Mouse (Mus musculus) lung, embryonic 15.5 days (tissue): ENCODE results near the gene Shisa8. TPM values are rescaled to one million over a fixed set of nuclear protein-coding genes. Genes with fewer than 3 reads are reported as not detected.

Experiments used
- ATAC-seq: fragments of 200-750 bp; cut with Nextera tagmentation; 2 replicates; pipeline ENCODE4 v1.8.0; 2017; ENCODE audit warnings: moderate number of reproducible peaks, borderline replicate concordance; ENCODE audit not compliant: low FRiP score, low TSS enrichment; ENCODE audit errors: extremely low read depth
- H3K27ac ChIP-seq: fragments of 300-500 bp; sonication (generic); 2 replicates; pipeline ENCODE4 v1.5.1; 2015; ENCODE audit warnings: moderate library complexity, mild to moderate bottlenecking, inconsistent platforms
- H3K27me3 ChIP-seq: fragments of 300-500 bp; sonication (generic); 2 replicates; pipeline ENCODE4 v1.6.1; 2015; ENCODE audit warnings: inconsistent platforms
- H3K36me3 ChIP-seq: fragments of 300-500 bp; sonication (generic); 2 replicates; pipeline ENCODE4 v1.6.1; 2015; ENCODE audit warnings: inconsistent platforms
- H3K4me1 ChIP-seq: fragments of 300-500 bp; sonication (generic); 2 replicates; pipeline ENCODE4 v1.6.1; 2015; ENCODE audit warnings: inconsistent platforms
- H3K4me2 ChIP-seq: fragments of 300-500 bp; sonication (generic); 2 replicates; pipeline ENCODE4 v1.6.1; 2015; ENCODE audit warnings: inconsistent platforms, mild to moderate bottlenecking, moderate library complexity
- H3K4me3 ChIP-seq: fragments of 300-500 bp; sonication (generic); 2 replicates; pipeline ENCODE4 v1.5.1; 2015; ENCODE audit warnings: mild to moderate bottlenecking, inconsistent platforms
- H3K9ac ChIP-seq: fragments of 300-500 bp; sonication (generic); 2 replicates; pipeline ENCODE4 v1.6.1; 2015; ENCODE audit warnings: inconsistent platforms
- H3K9me3 ChIP-seq: fragments of 300-500 bp; sonication (generic); 2 replicates; pipeline ENCODE4 v1.6.1; 2016; ENCODE audit warnings: inconsistent platforms
- WGBS: fragments of 180-500 bp; shearing (Covaris S2); methylation state at CpG from one replicate; pipeline ENCODE4 v1.1.7; 2015; 5-methylcytosine and 5-hydroxymethylcytosine counted together
- polyA plus RNA-seq: library from polyadenylated mRNA; unstranded; fragments of >200 nt; fragmentation: Nextera tagmentation; extraction: Ambion mirVana; gene quantifications from 2 replicates; pipeline ENCODE4 v1.2.1, GENCODE M21; 2015

Gene Shisa8
- polyA plus RNA-seq, 1 experiment from 2014 or later, result 1.3 TPM

DNA sequence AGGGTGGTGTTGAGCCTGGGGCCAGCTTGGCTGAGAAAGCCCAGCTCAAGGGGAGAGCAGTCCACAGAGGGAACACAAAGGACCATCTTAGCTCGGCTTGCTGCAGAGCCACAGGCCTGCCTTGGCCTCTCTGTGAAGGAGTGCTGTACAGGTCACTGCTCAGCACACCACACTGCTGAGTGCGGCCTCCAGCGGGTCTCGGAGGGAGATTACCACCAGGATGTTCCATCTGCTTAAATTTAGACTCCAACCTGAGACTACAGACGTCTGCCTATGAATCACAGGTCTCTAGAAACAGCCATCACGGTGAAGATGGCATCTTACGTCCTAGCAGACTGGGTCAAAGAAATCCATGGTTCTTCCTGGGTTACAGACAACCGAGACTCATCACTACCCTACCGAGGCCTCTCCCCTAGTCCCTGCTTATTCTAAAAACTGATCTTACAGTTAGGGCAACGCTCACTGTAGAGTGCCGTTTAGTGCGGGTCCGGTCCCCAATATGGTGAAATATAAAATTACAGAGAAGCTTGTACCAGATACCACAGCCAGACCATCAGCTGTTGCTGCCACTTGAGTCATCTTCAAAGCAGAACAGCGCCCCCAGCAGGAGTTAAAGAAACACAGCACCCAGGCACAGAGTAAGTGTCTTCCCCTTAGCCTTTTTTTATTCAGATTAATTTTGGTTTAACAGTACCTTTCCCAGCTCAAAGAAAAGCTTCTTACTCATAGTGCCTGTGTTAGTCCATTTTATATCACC is 8.7 kb upstream of the Shisa8 start:
- no peak overlapping the region for H3K9ac ChIP-seq
- H3K4me1 ChIP-seq, result peaks cover 12% of the 10 kb centered on the region
- no peak for ATAC-seq
- H3K27me3 ChIP-seq, result peaks cover 51% of the 10 kb centered on the region
- WGBS, result 65% methylated on average over 14 of the region's 14 CpGs
- H3K4me2 ChIP-seq, result no peak overlapping the region
- no peaks in the 10 kb centered on the region for H3K36me3 ChIP-seq
- no peak overlapping the region for H3K27ac ChIP-seq
- no peak overlapping the region for H3K4me3 ChIP-seq
- H3K9me3 ChIP-seq, result no peaks in the 10 kb centered on the region

DNA sequence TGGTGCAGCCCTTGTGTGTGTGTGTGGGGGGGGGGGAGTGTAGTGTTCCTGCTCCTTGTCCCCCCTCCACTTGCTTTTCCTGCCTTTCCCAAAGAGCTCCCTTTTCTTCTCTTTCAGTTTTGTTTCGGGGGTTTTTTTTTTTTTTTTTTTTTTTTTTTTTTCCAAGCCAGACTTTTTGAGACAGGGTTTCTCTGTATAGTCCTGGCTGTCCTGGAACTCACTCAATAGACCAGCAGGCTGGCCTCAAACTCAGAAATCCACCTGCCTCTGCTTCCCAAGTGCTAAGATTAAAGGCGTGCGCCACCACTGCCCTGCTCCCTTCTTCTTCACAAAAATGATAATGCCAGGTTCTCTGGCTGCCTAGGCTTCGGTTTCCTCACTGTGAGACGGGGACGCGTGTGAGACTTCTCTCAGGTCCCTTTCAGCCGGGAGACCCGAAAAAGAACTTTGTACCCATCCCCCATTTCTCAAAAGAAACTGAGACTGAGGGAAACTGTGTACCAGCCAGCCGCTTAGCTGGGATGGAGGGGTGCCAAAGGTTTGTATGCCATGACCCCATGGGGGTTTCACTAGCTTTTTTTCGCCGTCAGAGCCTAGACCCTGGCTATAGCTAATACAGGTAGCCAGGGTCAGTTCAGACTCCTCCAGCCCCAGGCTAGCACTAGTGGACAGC is 7.5 kb upstream of the Shisa8 start:
- Histone ChIP-seq H3K4me3 (no peak overlapping the region), H3K36me3 (no peaks in the 10 kb centered on the region), H3K9me3 (no peaks in the 10 kb centered on the region), H3K9ac (no peak overlapping the region), H3K4me2 (no peak overlapping the region), H3K4me1 (peaks cover 17% of the 10 kb centered on the region), H3K27me3 (peaks cover 57% of the 10 kb centered on the region), H3K27ac (no peak overlapping the region)
- ATAC-seq, result no peak
- WGBS, result 75% methylated on average over 11 of the region's 12 CpGs

DNA sequence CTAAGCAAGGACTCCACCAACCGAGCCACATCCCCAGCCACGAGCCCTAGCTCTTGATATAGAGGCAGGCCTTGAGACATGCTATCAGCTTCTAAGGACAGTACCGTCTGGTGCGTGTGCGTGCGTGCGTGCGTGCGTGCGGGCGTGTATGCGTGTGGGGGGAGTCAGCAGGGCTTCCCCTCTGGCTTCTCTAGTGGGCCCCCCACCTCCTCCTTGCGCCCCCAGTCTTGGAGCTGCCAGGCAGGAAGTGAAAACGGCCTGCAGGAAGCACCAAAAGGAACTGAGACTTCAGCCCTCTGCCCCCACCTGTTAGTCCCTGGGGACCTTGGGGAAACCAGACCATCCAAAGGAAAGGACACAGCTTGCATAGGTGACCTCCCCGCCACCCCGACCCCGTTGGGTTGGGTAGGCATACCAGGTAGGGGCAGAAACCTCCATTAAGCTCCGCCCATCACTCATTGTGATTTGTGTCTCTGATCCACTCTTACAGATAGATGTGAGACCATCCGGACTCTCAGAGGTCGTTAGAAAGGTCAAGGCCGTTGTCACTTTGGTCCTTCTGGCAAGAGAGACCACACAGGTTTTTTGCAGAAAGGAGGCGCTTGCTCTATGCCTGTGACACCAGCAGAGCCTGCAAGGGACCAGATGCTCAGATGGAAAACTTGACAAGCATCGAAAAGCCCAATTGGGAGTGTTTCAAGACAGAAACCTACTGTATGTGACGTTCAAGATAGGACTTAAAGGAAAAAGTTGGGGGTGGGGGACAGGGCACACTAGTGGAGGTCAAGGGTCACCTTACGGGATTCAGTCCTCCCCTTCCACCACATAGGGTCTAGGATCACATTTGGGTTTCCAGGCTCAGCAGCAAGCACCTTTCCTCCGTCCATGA is 6.4 kb upstream of the Shisa8 start:
- no peaks in the 10 kb centered on the region for H3K36me3 ChIP-seq
- H3K9ac ChIP-seq, result no peak overlapping the region
- no peak overlapping the region for H3K4me2 ChIP-seq
- H3K27ac ChIP-seq, result no peak overlapping the region
- WGBS, result 71% methylated on average over 26 of the region's 26 CpGs
- H3K9me3 ChIP-seq, result no peaks in the 10 kb centered on the region
- peaks cover 54% of the 10 kb centered on the region for H3K27me3 ChIP-seq
- peaks cover 10% of the 10 kb centered on the region for H3K4me1 ChIP-seq
- H3K4me3 ChIP-seq, result no peak overlapping the region
- ATAC-seq, result no peak

DNA sequence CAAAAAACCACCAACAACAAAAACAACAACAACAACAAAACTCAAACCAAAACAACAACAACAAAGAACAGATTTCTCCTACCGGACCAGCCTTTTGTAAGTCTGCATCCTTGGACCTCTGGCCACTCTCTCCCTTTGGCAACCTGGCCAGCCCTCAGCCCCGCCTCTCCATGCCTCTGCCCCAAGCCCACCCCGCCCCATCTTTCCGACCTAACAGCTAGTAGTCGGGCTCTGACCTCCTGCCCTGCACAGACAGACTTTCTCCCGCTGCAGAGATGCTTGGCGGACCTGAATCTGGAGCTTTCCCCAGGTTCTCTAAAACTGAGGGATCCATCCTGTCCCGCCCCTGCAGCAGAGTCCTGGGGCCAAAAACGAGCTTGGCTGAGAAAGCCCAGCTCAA is 5.4 kb upstream of the Shisa8 start:
- peaks cover 55% of the 10 kb centered on the region for H3K27me3 ChIP-seq
- no peaks in the 10 kb centered on the region for H3K9me3 ChIP-seq
- H3K4me1 ChIP-seq, result 0 out of 2 replicates have a peak, but pooled peaks cover 6% of the 10 kb centered on the region
- H3K4me3 ChIP-seq, result no peak overlapping the region
- no peak overlapping the region for H3K27ac ChIP-seq
- no peak for ATAC-seq
- no peaks in the 10 kb centered on the region for H3K36me3 ChIP-seq
- H3K9ac ChIP-seq, result no peak overlapping the region
- no peak overlapping the region for H3K4me2 ChIP-seq
- WGBS, result 29% methylated on average over 9 of the region's 9 CpGs

DNA sequence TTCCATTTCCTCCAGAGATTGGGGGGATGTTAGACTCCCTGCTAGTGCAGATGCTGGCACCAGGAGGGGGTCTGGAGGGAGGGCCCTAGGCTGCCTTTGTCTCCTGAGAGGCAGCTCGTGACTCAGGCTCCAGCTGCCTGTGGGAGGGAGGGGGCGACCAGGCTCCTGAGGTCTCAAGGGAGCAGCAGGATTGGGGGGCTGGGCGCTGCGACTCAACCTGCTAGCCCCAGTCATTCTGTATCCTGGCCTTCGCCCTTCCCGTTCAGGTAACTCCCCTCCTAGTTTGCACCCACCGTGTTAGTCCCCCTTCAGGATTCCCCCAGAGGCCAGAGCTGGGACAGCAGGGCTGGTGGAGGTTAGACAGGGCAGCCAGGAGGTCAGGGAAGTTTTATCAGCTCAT is 4.4 kb upstream of the Shisa8 start:
- Histone ChIP-seq H3K9ac (no peak overlapping the region), H3K27me3 (peaks cover 62% of the 10 kb centered on the region), H3K4me3 (no peak overlapping the region)

DNA sequence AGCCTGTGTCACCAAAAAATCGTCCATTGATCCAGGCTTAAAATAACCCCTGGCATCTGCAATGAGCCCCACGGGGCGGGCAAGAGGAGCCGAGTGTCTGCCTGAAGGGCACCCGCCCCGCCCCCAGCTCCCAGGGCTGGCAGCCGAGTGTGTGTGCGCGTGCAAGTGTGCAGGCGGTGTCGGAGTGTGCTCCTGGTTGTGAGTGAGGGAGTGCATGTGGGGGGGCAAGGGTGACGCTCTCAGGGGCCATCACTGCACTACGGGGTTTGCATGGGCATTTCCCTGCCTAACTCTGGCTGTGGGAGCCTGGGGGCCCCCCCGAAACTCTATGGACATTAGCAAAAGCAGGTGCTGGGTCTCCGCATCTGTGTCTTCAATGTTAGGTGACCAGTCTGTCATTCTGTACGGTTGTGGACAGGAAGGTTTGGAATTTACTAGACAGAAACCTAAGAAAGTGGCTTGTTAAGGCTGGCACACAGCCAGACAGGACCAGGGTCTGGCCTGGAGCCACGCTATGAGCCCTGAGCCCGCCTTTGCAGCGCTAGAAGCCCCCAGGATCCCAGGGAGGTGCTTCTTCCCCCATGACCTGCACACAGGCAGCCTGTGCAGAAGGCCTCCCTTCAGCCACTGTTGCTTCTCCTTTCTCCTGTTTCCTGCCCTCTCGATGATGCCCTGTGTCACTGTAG is 3.7 kb upstream of the Shisa8 start:
- Histone ChIP-seq H3K36me3 (no peaks in the 10 kb centered on the region), H3K27me3 (peaks cover 69% of the 10 kb centered on the region), H3K9ac (no peak overlapping the region), H3K9me3 (no peaks in the 10 kb centered on the region), H3K27ac (no peak overlapping the region), H3K4me3 (no peak overlapping the region), H3K4me1 (peaks cover 21% of the 10 kb centered on the region), H3K4me2 (no peak overlapping the region)
- ATAC-seq, result no peak
- 44% methylated on average over 20 of the region's 20 CpGs for WGBS

More for the DNA sequence above, 4.4 kb upstream of the Shisa8 start:
- Histone ChIP-seq H3K9me3 (no peaks in the 10 kb centered on the region), H3K4me1 (peaks cover 14% of the 10 kb centered on the region), H3K4me2 (no peak overlapping the region), H3K27ac (no peak overlapping the region), H3K36me3 (no peaks in the 10 kb centered on the region)
- WGBS, result 24% methylated on average over 7 of the region's 7 CpGs
- no peak for ATAC-seq

DNA sequence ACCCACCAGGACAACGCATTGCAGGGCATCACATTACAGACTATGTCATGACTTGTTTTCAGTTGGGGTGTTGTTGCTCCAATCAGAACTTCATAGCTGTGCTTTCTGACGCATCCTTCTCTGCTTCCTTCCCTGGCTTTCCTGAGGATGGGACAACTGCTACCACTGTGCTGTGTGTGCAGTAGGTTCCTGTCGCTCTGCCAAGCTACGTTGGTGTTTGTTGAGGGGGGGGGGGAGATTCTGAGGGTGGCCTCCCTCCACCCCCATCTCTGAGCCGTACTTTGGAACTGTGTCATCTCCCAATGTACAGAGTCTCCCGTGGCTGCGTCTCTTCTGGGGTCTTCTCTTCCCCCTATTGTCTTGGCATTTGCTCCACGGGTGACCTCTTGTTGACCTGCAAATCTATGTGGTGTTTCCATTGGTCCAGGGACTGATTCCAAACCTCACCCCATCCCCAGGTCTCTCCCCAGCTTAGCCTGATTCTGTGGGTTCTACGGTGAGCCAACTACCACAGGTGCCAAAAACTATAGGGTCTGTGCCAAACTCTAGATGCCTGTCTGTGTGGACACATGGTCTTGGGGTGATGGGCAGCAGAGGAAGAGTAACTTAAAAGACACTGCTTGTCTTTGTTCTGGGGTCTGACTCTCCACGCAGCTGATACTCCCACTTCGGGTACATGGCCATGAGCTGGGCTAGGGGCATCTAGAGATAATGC is 2.9 kb upstream of the Shisa8 start:
- Histone ChIP-seq H3K4me2 (no peak overlapping the region), H3K9me3 (no peaks in the 10 kb centered on the region), H3K27me3 (peaks cover 77% of the 10 kb centered on the region), H3K4me1 (peaks cover 21% of the 10 kb centered on the region), H3K36me3 (no peaks in the 10 kb centered on the region), H3K27ac (no peak overlapping the region), H3K9ac (no peak overlapping the region), H3K4me3 (no peak overlapping the region)
- ATAC-seq, result no peak
- WGBS, result 31% methylated on average over 11 of the region's 11 CpGs

DNA sequence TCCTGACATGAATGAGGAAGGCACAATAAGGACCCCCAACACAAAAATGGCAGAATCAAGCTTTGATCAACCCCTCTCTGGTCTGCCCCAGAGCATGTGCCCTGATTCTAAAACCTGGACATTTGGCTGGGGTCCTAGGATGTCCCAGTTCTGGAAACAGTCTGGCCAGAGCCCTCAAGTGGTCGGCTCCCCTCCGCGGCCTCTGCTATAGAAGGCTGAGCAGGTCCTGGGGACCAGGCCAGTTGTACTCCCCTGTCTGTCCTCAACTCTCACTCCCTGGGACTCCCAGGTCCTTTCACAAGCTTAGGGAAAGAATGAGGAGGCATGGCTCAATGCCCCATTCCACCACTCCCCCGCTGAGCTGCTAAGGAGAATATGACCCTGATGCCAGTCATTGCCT is 607 bp upstream of the Shisa8 start:
- Histone ChIP-seq H3K4me3 (peak overlapping the region; percentile 44; the same call in 1 of the 2 replicates), H3K4me2 (peak overlapping the region; percentile 85; the same call in 1 of the 2 replicates), H3K4me1 (peaks cover 21% of the 10 kb centered on the region)

DNA sequence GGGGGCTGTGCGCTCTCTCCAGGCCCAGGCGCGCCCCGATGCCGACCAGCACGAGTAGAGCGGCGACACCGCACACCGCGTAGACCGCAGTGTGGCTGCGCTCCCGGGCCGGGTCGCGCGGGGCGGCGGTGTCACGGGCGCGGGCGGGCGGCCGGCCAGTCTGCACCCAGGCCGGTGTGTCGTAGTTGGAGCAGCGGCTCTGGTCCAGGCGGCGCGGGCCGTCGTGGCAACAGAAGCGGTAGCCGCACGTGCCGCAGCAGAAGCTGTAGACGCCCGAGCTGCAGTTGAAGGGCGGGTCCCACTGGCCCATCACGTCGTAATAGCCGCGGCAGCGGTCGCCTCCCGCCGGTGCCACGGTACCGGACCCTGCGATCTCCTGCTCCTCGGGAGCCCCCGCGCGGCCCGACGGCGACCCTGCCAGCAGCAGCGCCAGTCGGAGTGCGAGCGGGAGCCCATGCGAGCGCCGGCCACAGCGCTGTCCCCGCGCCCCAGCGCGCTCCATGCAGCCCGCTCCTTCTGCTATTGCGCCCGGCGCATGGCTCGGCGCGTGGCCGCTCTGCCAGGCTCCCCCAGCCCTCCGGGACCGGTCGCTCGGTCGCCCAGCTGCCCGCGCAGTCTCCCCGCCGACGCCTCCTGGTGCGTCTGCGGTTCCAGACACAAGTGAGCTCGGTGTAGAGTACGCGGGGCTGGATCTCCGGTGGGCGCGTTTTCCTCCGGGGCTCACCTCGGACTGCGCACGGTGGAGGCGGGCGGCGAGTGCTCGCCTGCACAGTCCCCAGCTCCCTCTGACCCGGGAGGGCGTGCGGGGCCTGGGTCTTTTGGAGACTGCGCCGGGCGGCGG is 484 bp downstream of the Shisa8 start:
- Histone ChIP-seq H3K9me3 (no peaks in the 10 kb centered on the region), H3K27me3 (peaks cover 97% of the 10 kb centered on the region), H3K9ac (peak overlapping the region; percentile 29; the same call in 1 of the 2 replicates), H3K4me1 (peaks cover 23% of the 10 kb centered on the region), H3K4me3 (peak overlapping the region; percentile 44), H3K4me2 (peak overlapping the region; percentile 85), H3K36me3 (no peaks in the 10 kb centered on the region), H3K27ac (no peak overlapping the region)
- peak; percentile 52; the same call in 1 of the 2 replicates for ATAC-seq
- WGBS, result under 1% methylated on average over 107 of the region's 112 CpGs

More for the DNA sequence above, 607 bp upstream of the Shisa8 start:
- peaks cover 89% of the 10 kb centered on the region for H3K27me3 ChIP-seq
- H3K9me3 ChIP-seq, result no peaks in the 10 kb centered on the region
- ATAC-seq, result no peak
- 9% methylated on average over 4 of the region's 4 CpGs for WGBS
- no peak overlapping the region for H3K9ac ChIP-seq
- H3K36me3 ChIP-seq, result no peaks in the 10 kb centered on the region
- no peak overlapping the region for H3K27ac ChIP-seq

DNA sequence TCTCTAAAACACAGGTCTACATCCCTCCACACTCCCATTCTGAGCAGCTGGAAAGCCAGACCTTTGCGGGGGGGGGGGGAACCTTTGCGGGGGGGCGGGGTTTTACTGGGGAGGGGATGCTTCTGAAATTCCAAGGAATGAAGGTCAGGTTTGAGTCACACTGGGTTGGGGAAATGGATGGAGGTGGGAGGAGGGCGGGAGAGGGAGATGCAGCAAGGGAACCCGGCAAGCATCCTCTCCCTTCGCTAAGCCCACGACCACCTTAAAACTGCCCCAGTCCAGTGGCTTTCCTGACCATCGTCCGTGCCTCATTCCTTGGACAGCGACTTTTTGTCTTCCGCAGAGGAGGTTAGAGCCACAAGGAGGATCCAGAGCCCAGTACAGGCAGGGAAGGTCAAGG is 1.3 kb downstream of the Shisa8 start:
- Histone ChIP-seq H3K4me3 (peak overlapping the region; percentile 44), H3K9me3 (no peaks in the 10 kb centered on the region), H3K27ac (no peak overlapping the region), H3K36me3 (0 out of 2 replicates have a peak, but pooled peaks cover under 1% of the 10 kb centered on the region), H3K4me2 (peak overlapping the region; percentile 85), H3K9ac (no peak overlapping the region), H3K4me1 (peaks cover 30% of the 10 kb centered on the region), H3K27me3 (peaks cover 97% of the 10 kb centered on the region)
- 2% methylated on average over 10 of the region's 11 CpGs for WGBS
- ATAC-seq, result no peak
